In the genomic region with DNA sequence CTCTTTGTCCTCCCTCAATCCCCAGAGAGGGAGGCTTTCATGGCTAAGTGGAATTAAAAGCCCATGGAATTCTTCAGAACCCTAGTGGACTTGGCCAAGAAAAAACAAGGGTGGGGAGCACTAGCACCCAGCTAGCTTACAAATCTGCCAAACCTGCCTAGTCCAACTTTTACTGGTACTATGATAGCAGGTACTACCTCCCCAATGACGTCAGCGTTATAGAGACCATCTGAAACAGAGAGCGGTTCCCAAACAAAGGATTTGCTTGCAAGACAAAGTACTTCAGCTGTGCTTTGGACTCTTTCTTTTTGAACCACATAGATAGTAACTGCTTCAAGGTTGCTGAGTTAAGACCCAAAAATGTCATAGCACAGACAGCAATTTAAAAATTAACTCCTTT, we compare ENCODE assay signal across 9 mouse cellular contexts. TPM values are rescaled to one million over a fixed set of nuclear protein-coding genes. Genes with fewer than 3 reads are reported as not detected.
A peak's percentile ranks its signal among the peaks of the same experiment; 100 is the strongest.
DNase-seq lines count a peak whose midpoint lies in the region; ATAC-seq and TF ChIP-seq lines count a peak whose summit lies in the region.
"Had no signal": no experiment of that assay in that cellular context is flagged by ENCODE, and none has a peak within 500 bp of the region (broad histone marks: within the 10 kb centered on the region; RNA-seq: fewer than 3 reads in every experiment).

No protein-coding gene starts in this region.

- peak overlapping the region; percentile 85 for H3K4me2 ChIP-seq in lung, embryonic 14.5 days
- peak overlapping the region; percentile 84 for H3K4me2 ChIP-seq in intestine, postnatal 0 days (replicated peaks; ENCODE audit: low read depth)
- H3K4me2 ChIP-seq in neural tube, embryonic 14.5 days (ENCODE audit: low read depth, low read length): peak overlapping the region; percentile 92

- H3K9me3 ChIP-seq in lung, embryonic 14.5 days (ENCODE audit: low read depth, low read length): no peaks in the 10 kb centered on the region
- no peaks in the 10 kb centered on the region for H3K9me3 ChIP-seq in intestine, postnatal 0 days (ENCODE audit: control insufficient read depth)
- no peaks in the 10 kb centered on the region for H3K9me3 ChIP-seq in neural tube, embryonic 14.5 days (ENCODE audit: control insufficient read depth, low read length)

- no peak for TF ChIP-seq POLR2A in embryonic fibroblast, embryonic 13.5 days (IDR thresholded peaks at IDR 0.05; ENCODE audit: low read depth, low read length)

- peak overlapping the region; percentile 91 for H3K27ac ChIP-seq in lung, embryonic 14.5 days (ENCODE audit: low read depth)
- no peak overlapping the region for H3K27ac ChIP-seq in embryonic fibroblast, embryonic 13.5 days (ENCODE audit: insufficient read depth, low read length)
- H3K27ac ChIP-seq in intestine, postnatal 0 days (ENCODE audit: low read depth, low read length): peak overlapping the region; percentile 70
- peak overlapping the region; percentile 86 for H3K27ac ChIP-seq in neural tube, embryonic 14.5 days (ENCODE audit: low read depth, low read length)

- no peak for TF ChIP-seq CTCF in lung, embryonic 14.5 days (IDR thresholded peaks at IDR 0.05; ENCODE audit: low read depth)
- TF ChIP-seq CTCF in embryonic fibroblast, embryonic 13.5 days (IDR thresholded peaks at IDR 0.05; ENCODE audit: borderline replicate concordance, insufficient read depth, low read length): no peak
- no peak for TF ChIP-seq CTCF in intestine, postnatal 0 days (IDR thresholded peaks at IDR 0.05; ENCODE audit: low read depth)

- no peak for ATAC-seq in lung, embryonic 14.5 days (ENCODE audit: insufficient read depth)
- ATAC-seq in intestine, postnatal 0 days: no peak
- ATAC-seq in neural tube, embryonic 14.5 days (ENCODE audit: low read depth): no peak
- ATAC-seq in frontal cortex, adult (ENCODE audit: low TSS enrichment): no peak

- WGBS in lung, embryonic 14.5 days: 31% methylated on average over 3 of the region's 3 CpGs
- WGBS in intestine, postnatal 0 days: 34% methylated on average over 3 of the region's 3 CpGs
- 23% methylated on average over 3 of the region's 3 CpGs for WGBS in neural tube, embryonic 14.5 days

- H3K4me3 ChIP-seq in lung, embryonic 14.5 days (ENCODE audit: low read depth, low read length): peak overlapping the region; percentile 100
- H3K4me3 ChIP-seq in embryonic fibroblast, embryonic 13.5 days (ENCODE audit: insufficient read depth, low read length): peak overlapping the region; percentile 91
- peak overlapping the region; percentile 86; the same call in 1 of the 2 replicates for H3K4me3 ChIP-seq in intestine, postnatal 0 days (ENCODE audit: low read depth, low read length)
- peak overlapping the region; percentile 100 for H3K4me3 ChIP-seq in neural tube, embryonic 14.5 days (ENCODE audit: low read depth, low read length)

- no peaks in the 10 kb centered on the region for H3K27me3 ChIP-seq in lung, embryonic 14.5 days (ENCODE audit: insufficient read depth, low read length)
- H3K27me3 ChIP-seq in intestine, postnatal 0 days (replicated peaks; ENCODE audit: control insufficient read depth, insufficient read depth, low read length): no peaks in the 10 kb centered on the region
- H3K27me3 ChIP-seq in neural tube, embryonic 14.5 days (ENCODE audit: control insufficient read depth, insufficient read depth, low read length): no peaks in the 10 kb centered on the region; the same call in 1 of the 2 replicates

- peaks cover 28% of the 10 kb centered on the region for H3K4me1 ChIP-seq in lung, embryonic 14.5 days (ENCODE audit: insufficient read depth)
- peaks cover 6% of the 10 kb centered on the region for H3K4me1 ChIP-seq in embryonic fibroblast, embryonic 13.5 days (ENCODE audit: control insufficient read depth, insufficient read depth, low read length)
- peaks cover 8% of the 10 kb centered on the region for H3K4me1 ChIP-seq in intestine, postnatal 0 days (replicated peaks; ENCODE audit: control insufficient read depth, insufficient read depth, low read length)
- peaks cover 37% of the 10 kb centered on the region for H3K4me1 ChIP-seq in neural tube, embryonic 14.5 days (ENCODE audit: control insufficient read depth, insufficient read depth, low read length)

- DNase-seq in lung, embryonic 14.5 days: no peak
- no peak for DNase-seq in lung, postnatal 4 days
- no peak for DNase-seq in ovary, postnatal 36 days (ENCODE audit: low spot score)
- DNase-seq in adrenal gland, adult 2 months: no peak

- H3K9ac ChIP-seq in lung, embryonic 14.5 days: peak overlapping the region; percentile 97
- H3K9ac ChIP-seq in intestine, postnatal 0 days (ENCODE audit: low read depth, low read length): peak overlapping the region; percentile 24
- peak overlapping the region; percentile 100 for H3K9ac ChIP-seq in neural tube, embryonic 14.5 days (replicated peaks; ENCODE audit: low read depth, low read length)

- H3K36me3 ChIP-seq in lung, embryonic 14.5 days (ENCODE audit: insufficient read depth): 0 out of 2 replicates have a peak, but pooled peaks cover 6% of the 10 kb centered on the region
- no peaks in the 10 kb centered on the region for H3K36me3 ChIP-seq in intestine, postnatal 0 days (ENCODE audit: control insufficient read depth, insufficient read depth)
- H3K36me3 ChIP-seq in neural tube, embryonic 14.5 days (ENCODE audit: control insufficient read depth, insufficient read depth, low read length): no peaks in the 10 kb centered on the region

RNA-seq across cellular contexts. Expression of gene Jpt1, which starts 2.2 kb away (rescaled TPM):
- 518 and 521 TPM in 2 replicates for polyA plus RNA-seq in lung, embryonic 14.5 days (2014; fragmentation: Nextera tagmentation; extraction: Ambion mirVana)
- polyA plus RNA-seq in embryonic fibroblast, embryonic 13.5 days (2011; ENCODE audit: insufficient read length, low read depth, missing spikeins): 141 and 164 TPM in 2 replicates
- polyA plus RNA-seq in intestine, postnatal 0 days (2015; fragmentation: Nextera tagmentation; extraction: Ambion mirVana): 255 and 263 TPM in 2 replicates
- 1,282 and 1,347 TPM in 2 replicates for polyA plus RNA-seq in neural tube, embryonic 14.5 days (2014; fragmentation: Nextera tagmentation; extraction: Ambion mirVana)
- total RNA-seq in adrenal gland, adult 2 months (2021): 100 to 1,000 TPM in 1 of 2 experiments, 10 to 100 TPM in 1; 71.8 to 109 TPM
- 100 and 102 TPM in 2 replicates for polyA plus RNA-seq in adrenal gland, adult 2 months (2012; rRNA removed)

RNA-seq across cellular contexts. Expression of gene Nt5c, which starts 20.3 kb away (rescaled TPM):
- 76.0 and 79.4 TPM in 2 replicates for polyA plus RNA-seq in lung, embryonic 14.5 days (2014; fragmentation: Nextera tagmentation; extraction: Ambion mirVana)
- polyA plus RNA-seq in embryonic fibroblast, embryonic 13.5 days (2011; ENCODE audit: insufficient read length, low read depth, missing spikeins): 54.2 and 76.2 TPM in 2 replicates
- polyA plus RNA-seq in intestine, postnatal 0 days (2015; fragmentation: Nextera tagmentation; extraction: Ambion mirVana): 189 and 194 TPM in 2 replicates
- 84.4 and 95.8 TPM in 2 replicates for polyA plus RNA-seq in neural tube, embryonic 14.5 days (2014; fragmentation: Nextera tagmentation; extraction: Ambion mirVana)
- 100 to 1,000 TPM; 124 to 154 TPM for total RNA-seq in adrenal gland, adult 2 months (2021)
- 68.4 and 73.4 TPM in 2 replicates for polyA plus RNA-seq in adrenal gland, adult 2 months (2012; rRNA removed)

RNA-seq across cellular contexts. Expression of gene Sumo2, which starts 24.1 kb away (rescaled TPM):
- 1,096 and 1,118 TPM in 2 replicates for polyA plus RNA-seq in lung, embryonic 14.5 days (2014; fragmentation: Nextera tagmentation; extraction: Ambion mirVana)
- 408 and 505 TPM in 2 replicates for polyA plus RNA-seq in embryonic fibroblast, embryonic 13.5 days (2011; ENCODE audit: insufficient read length, low read depth, missing spikeins)
- polyA plus RNA-seq in intestine, postnatal 0 days (2015; fragmentation: Nextera tagmentation; extraction: Ambion mirVana): 404 and 414 TPM in 2 replicates
- polyA plus RNA-seq in neural tube, embryonic 14.5 days (2014; fragmentation: Nextera tagmentation; extraction: Ambion mirVana): 994 and 1,036 TPM in 2 replicates
- 100 to 1,000 TPM; 241 to 251 TPM for total RNA-seq in adrenal gland, adult 2 months (2021)
- polyA plus RNA-seq in adrenal gland, adult 2 months (2012; rRNA removed): 15.9 and 18.9 TPM in 2 replicates

RNA-seq across cellular contexts. Expression of gene Armc7, which starts 36.5 kb away (rescaled TPM):
- polyA plus RNA-seq in lung, embryonic 14.5 days (2014; fragmentation: Nextera tagmentation; extraction: Ambion mirVana): 5.7 and 8.0 TPM in 2 replicates
- polyA plus RNA-seq in embryonic fibroblast, embryonic 13.5 days (2011; ENCODE audit: insufficient read length, low read depth, missing spikeins): 7.1 and 8.2 TPM in 2 replicates
- 6.9 and 7.0 TPM in 2 replicates for polyA plus RNA-seq in intestine, postnatal 0 days (2015; fragmentation: Nextera tagmentation; extraction: Ambion mirVana)
- 15.5 and 19.4 TPM in 2 replicates for polyA plus RNA-seq in neural tube, embryonic 14.5 days (2014; fragmentation: Nextera tagmentation; extraction: Ambion mirVana)
- total RNA-seq in adrenal gland, adult 2 months (2021): 10 to 100 TPM in 1 of 2 experiments, 1 to 10 TPM in 1; 6.3 to 11.5 TPM
- 17.1 and 17.8 TPM in 2 replicates for polyA plus RNA-seq in adrenal gland, adult 2 months (2012; rRNA removed)

RNA-seq across cellular contexts. Expression of gene Slc16a5, which starts 49.7 kb away (rescaled TPM):
- 0.28 and 0.64 TPM in 2 replicates for polyA plus RNA-seq in lung, embryonic 14.5 days (2014; fragmentation: Nextera tagmentation; extraction: Ambion mirVana)
- not detected in 2 replicates for polyA plus RNA-seq in embryonic fibroblast, embryonic 13.5 days (2011; ENCODE audit: insufficient read length, low read depth, missing spikeins)
- 3.0 and 3.4 TPM in 2 replicates for polyA plus RNA-seq in intestine, postnatal 0 days (2015; fragmentation: Nextera tagmentation; extraction: Ambion mirVana)
- polyA plus RNA-seq in neural tube, embryonic 14.5 days (2014; fragmentation: Nextera tagmentation; extraction: Ambion mirVana): 0.15 TPM in 2 replicates
- under 1 TPM in 1 of 2 experiments, not detected in 1; 0.26 TPM for total RNA-seq in adrenal gland, adult 2 months (2021)
- polyA plus RNA-seq in adrenal gland, adult 2 months (2012; rRNA removed): 0.32 TPM in 1 of 2 replicates, not detected in the other
- total RNA-seq: hematopoietic stem cell, adult 5-6 weeks had no signal

Comparison
In these comparisons a context has a peak if more than half of its experiments do, and no peak if none do; other contexts are left out.
1. H3K9ac ChIP-seq: peak in every context shown above with its lines; median percentile 100 in neural tube, embryonic 14.5 days; 97 in lung, embryonic 14.5 days; 24 in intestine, postnatal 0 days.
2. RNA of gene Sumo2, which starts 24.1 kb away (polyA plus RNA-seq): 1,096 to 1,118 TPM in lung, embryonic 14.5 days, 994 to 1,036 TPM in neural tube, embryonic 14.5 days, 408 to 505 TPM in embryonic fibroblast, embryonic 13.5 days and 404 to 414 TPM in intestine, postnatal 0 days; 15.9 to 18.9 TPM in adrenal gland, adult 2 months; every median in the first group is over 10 times any median in the second.
3. Peak in every context shown above with its lines, with median percentiles within 50 percentile points of each other: H3K4me2 ChIP-seq and H3K4me3 ChIP-seq.